Mouse (Mus musculus) heart, postnatal 0 days (tissue): ENCODE results near the gene Rassf8.

Experiments
- CTCF ChIP-seq: IDR thresholded peaks from 2 replicates; pipeline ENCODE4 v1.5.1; 2016; ENCODE audit warnings: antibody characterized with exemption, control low read depth, low read depth
- EP300 ChIP-seq: IDR thresholded peaks from 2 replicates; pipeline ENCODE4 v1.6.1; 2016; ENCODE audit warnings: antibody characterized with exemption, low read depth

GRCm38 (mm10) chr6:145846076-145846475 lies 99.5 kb downstream of the Rassf8 start:
- TF ChIP-seq CTCF, result no peak
- no peak for TF ChIP-seq EP300
